Mouse (Mus musculus) cortical plate, adult 2 months (tissue): ENCODE data around the gene Gsdma2.

Source experiments
- CTCF ChIP-seq: fragments of 200-500 bp; IDR thresholded peaks from 2 replicates; pipeline ENCODE4 v1.5.1; 2011; ENCODE audit warnings: mild to moderate bottlenecking, control low read depth, low read length; ENCODE audit not compliant: insufficient read depth; ENCODE audit errors: extremely low read depth
- POLR2A ChIP-seq: fragments of 200-500 bp; IDR thresholded peaks from 2 replicates; pipeline ENCODE4 v1.6.1; 2011; ENCODE audit warnings: mild to moderate bottlenecking, low read length, control low read depth; ENCODE audit not compliant: insufficient read depth; ENCODE audit errors: extremely low read depth

DNA sequence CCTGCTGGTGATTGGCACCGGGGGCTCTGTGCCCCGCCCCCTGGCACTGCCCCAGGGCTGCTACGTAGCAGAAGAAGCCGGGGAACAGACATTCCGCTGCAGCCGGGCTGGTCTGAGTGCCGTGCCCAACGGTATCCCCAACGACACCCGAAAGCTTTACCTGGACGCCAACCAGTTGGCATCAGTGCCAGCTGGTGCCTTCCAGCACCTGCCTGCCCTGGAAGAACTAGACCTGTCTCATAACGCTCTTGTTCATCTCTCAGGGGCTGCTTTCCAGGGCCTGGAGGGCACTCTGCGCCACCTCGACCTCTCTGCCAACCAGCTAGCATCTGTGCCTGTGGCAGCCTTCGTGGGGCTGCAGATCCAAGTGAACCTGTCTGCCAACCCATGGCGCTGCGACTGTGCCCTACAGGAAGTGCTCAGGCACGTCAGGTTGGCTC is 47.7 kb upstream of the Gsdma2 start:
- TF ChIP-seq CTCF (no peak), POLR2A (no peak)
